Mouse (Mus musculus): ENCODE results near the gene Rnf34.

Rnf34 gene

GRCm38 (mm10) chr5:122863053-122863452 is 13.2 kb downstream of the Rnf34 start:
- in situ Hi-C loops (cut with MboI, MseI): no loop called here

DNA sequence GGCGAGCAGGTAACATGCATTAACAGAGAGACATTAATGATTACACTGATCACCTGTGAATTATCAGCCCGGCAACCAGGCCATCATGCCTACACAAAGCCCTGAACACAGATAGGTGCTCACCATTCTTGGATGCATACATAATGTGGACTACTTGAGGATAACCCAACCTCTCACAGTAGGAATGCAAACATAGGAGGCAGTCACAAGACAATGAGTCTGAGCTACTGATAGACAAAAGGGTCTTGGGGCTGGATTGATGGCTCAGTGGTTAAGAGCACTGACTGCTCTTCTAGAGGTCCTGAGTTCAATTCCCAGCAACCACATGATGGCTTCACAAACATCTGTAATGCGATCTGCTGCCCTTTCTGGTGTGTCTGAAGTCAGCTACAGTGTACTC is 22.8 kb downstream of the Rnf34 start:
- in situ Hi-C loops (cut with MboI, MseI): no loop called here

GRCm38 (mm10) chr5:122873573-122873972 is 23.7 kb downstream of the Rnf34 start:
- in situ Hi-C loops (cut with MboI, MseI): no loop called here

- in situ Hi-C loops (cut with MboI, MseI): no loop called here
Observed at GRCm38 (mm10) chr5:122874359-122874758, 24.5 kb downstream of the Rnf34 start.

GRCm38 (mm10) chr5:122876671-122877070 is 26.8 kb downstream of the Rnf34 start:
- in situ Hi-C loops (cut with MboI, MseI): loop anchor here in 1 of 2 experiments (5.0 kb wide), 1 partner anchor 79 kb away; no protein-coding TSS in a partner anchor

DNA sequence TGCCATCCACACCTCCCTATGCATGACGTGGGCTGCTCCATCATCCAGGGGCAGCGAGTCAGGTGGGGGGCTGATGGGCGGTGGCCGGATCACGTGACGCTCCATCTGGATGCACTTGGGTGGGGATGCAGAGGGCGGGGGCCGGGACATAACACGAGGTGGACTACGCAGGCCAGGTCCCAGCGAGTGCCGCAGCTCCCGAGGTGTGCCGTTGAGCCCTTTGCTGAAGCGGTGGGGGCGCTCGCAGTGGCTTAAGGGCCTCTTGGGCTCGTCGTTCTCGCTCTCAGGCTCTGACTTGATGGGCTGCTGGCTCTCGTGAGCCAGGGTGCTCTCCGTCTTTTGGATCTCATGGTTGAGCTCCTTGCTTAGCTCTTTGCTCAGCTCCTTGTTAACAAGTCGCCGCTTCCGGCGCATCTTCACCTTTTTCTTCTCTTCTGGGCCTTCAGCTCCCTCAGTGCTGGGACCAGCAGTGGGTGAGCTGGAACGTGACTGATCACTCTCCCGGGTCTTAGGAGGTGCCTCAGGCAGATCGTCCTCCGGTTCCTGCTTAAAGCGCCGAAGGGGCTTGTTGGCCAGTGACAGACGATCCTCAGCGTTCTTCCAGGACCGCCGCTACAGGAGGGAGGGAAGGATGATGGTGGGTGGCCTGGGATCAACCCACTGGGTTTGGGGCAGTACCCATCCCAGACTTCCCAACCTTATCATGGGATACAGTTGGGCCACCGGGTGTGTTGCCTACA is 30.6 kb downstream of the Rnf34 start:
- in situ Hi-C loops (cut with MboI, MseI): no loop called here

DNA sequence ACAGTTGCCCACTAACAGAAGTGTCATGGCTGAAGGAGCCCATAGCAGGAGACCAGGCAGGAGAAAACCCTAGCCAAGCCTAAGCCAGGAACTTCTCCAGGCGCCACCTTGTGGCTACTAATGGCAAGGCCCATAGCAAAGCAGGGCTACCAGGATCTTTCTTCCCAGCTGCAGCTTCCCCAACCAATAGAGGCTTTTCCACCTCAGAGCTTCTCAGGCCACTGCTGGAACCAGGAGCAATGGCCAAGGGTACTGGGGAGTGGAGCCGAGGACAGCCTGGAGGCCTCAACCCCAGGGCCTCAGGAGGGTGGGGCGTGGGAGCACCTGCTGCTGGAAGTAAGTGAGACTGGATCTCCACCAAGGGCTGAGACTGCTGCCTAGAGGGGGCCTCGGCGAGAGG is 31.5 kb downstream of the Rnf34 start:
- in situ Hi-C loops (cut with MboI, MseI): no loop called here

- in situ Hi-C loops (cut with MboI, MseI): no loop called here
Observed at GRCm38 (mm10) chr5:122882256-122883050, 32.6 kb downstream of the Rnf34 start.

DNA sequence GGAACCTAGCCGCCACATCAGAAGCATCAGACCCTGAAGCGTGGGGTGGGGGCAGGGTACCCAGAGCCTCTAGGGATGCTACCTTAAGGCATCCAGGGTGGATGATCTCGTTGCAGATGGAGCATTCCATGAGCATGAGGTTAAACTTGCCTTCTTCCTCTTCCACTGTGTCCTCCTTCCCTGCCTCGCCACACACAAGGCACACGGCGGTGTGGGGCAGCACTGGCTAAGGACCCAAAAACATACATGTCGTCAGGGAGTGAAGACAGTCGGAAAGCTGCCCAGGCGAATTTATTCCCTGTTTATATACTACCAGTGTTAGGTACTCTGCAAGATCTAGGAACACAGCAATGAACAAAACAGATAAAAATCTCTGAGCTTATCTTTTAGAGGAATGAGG is 33.4 kb downstream of the Rnf34 start:
- in situ Hi-C loops (cut with MboI, MseI): no loop called here

DNA sequence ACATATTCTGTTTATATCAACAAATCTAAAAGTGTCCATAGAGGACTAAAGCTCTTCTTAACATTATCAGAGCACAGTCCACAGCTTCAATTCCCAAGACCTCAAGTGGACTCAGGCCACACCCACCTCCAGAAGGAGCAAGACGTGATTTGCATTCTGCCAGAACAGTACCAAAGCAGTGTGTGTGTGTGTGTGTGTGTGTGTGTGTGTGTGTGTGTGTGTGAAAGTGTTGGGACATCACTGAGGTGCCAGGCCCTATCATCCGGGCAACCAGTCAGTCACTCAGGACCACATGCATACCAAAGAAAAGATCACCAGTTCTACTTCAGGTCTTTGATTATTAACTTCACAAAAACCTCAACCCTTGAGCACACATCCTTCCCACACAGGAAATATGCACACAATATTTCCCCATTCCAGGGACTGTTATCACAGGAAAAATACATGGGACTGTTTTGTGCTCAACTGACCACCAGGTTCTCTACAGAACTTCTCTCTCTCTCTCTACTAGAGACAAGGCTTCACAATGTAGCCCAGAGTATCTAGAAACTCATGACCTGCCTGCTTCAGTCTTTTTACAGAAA is 33.9 kb downstream of the Rnf34 start:
- in situ Hi-C loops (cut with MboI, MseI): no loop called here

GRCm38 (mm10) chr5:122884594-122885348 is 34.9 kb downstream of the Rnf34 start:
- in situ Hi-C loops (cut with MboI, MseI): no loop called here

DNA sequence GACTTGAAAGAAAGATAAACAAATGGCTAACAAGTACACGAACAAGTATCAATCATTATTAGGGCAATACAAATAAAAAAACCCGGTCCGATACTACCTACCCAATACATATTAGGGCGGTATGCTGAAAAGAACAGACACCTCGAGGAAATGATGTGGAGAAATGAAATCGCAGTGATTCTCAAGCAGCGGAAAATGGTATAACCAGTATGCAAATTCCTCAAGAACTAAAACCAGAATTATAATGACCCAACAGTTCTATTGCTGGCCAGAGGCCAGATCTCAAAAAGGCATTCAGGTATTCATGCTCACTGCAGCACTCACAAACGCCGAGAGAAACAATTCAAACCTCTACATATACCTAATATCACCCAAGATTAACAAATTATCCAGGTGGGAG is 37.2 kb downstream of the Rnf34 start:
- in situ Hi-C loops (cut with MboI, MseI): no loop called here

DNA sequence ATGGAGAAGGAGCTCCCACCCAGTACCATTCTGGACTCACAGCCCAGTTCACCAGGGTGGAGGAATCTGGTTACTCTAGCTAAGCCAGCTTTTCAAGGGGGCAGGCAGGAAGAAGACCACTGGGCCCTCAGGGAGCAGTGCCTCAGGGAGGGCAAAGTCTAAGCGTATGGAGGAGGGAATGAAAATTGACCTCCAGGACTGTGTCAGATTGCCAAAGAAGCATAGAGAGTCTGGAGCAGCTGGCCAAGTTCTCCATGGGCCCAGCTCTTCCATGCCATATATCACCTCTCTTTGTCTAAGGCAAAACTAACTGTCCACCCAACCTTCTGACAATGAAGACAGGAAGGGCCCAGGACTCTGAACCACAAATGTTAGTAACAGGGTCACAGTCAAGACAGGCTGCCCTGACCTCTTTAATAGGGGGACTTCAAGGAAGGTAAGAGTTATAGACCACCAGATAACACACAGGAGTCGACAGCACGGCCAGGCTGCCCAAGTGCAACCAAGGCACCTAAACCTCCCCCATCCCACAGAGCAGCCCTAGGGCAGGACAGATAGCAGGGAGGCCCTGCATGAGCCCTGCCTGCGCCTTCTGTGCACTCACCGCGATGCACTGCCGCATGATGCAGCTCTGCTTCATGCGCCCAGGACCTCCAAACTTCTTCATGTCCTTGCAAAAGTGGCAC is 38.2 kb downstream of the Rnf34 start:
- in situ Hi-C loops (cut with MboI, MseI): no loop called here

- in situ Hi-C loops (cut with MboI, MseI): no loop called here
Observed at GRCm38 (mm10) chr5:122888612-122889214, 38.9 kb downstream of the Rnf34 start.

DNA sequence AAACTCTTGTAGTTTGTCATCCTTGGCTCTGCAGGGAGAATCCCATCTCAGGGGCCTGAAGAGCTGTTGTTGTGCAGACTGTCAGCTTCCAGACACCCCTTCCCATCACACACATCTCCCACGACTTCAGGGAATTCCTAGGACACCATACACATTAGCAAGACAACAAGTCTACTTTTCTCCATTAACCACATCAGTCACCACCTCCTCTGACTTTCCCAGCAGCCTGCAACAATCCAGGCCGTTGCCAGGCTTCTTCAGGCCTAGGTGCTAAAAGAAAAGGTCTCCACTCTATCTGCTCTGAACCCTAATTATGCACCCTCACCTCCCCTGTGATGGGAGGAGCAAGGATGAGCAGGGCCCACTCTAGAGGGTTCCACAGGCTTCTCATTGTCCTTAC is 40.5 kb downstream of the Rnf34 start:
- in situ Hi-C loops (cut with MboI, MseI): loop anchor here in 1 of 2 experiments (10.0 kb wide), 1 partner anchor 1504 kb away; no protein-coding TSS in a partner anchor

GRCm38 (mm10) chr5:122893270-122893669 is 43.4 kb downstream of the Rnf34 start:
- in situ Hi-C loops (cut with MboI, MseI): loop anchor here in 1 of 2 experiments (10.0 kb wide), 1 partner anchor 1502 kb away; no protein-coding TSS in a partner anchor

DNA sequence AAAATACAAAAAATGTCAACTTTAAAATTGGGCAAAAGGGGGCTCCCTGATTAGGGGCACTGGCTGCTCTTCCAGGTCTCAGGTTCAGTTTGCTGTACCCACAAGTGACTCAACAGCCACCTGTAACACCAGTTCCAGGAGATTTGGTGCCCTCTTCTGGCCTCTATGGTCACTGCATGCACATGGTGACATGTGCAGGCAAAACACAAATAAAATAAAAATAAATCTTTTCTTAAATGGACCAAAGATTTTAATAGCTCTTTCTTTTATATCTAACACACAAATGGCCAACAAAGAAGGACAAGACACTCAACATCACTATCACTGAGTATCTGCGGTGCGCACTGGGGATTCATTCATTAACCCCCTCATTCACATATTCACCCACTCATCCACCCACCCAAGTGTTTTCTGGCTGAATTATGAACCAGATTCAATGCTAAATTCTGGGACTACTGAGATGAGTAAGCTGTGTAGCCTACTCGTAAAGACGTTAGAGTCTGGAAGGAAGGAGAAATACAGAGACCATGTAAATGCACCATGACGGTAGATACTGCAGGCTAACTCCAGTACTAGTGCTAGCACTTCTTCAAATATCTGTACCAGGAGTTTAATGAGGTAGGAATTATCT is 44.3 kb downstream of the Rnf34 start:
- in situ Hi-C loops (cut with MboI, MseI): loop anchor here in 1 of 2 experiments (10.0 kb wide), 1 partner anchor 1501 kb away; no protein-coding TSS in a partner anchor

DNA sequence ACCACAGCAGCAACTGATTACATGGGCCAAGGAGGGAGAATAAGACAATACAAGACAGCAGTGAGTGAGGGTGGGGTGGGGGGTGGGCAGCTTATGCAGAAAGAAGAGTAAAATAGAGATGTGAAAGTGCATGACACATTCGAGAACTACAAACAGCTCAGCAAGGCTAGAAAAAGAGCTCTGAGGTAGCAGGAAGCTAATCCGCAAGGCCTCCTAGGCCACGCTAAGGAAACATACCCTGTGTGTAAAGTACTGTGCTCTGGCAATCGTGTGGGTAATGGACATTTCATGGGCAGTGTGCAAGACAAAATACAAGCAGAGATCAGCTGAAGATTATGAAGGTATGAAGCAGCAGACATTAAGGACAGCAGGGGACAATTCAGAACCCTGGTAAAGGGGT is 45.0 kb downstream of the Rnf34 start:
- in situ Hi-C loops (cut with MboI, MseI): loop anchor here in 1 of 2 experiments (10.0 kb wide), 1 partner anchor 1500 kb away; no protein-coding TSS in a partner anchor

DNA sequence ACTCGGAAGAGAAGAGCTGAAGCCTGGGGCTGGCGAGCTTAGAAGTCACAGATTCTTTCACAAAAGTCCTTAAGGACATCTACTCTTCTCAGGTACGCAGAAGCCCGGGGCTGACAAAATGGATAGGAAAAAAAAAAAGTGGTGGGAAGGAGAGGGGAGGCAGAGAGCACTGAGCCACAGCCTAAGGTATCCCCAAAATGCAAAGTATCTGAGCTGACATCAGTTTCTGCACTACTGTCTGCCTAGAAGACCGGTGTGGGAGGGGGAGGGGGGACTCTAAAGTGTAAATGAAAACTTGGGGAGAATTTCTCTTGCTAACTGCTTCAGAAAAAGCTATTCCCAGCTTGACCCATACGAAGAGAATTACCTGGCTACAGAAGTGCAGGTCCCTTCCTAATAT is 48.3 kb downstream of the Rnf34 start:
- in situ Hi-C loops (cut with MboI, MseI): loop anchor here in 1 of 2 experiments (10.0 kb wide), 1 partner anchor 1497 kb away; no protein-coding TSS in a partner anchor
